Mouse (Mus musculus) hindbrain, embryonic 14.5 days (tissue): ENCODE results near the gene Efr3b. TPM values are rescaled to one million over a fixed set of nuclear protein-coding genes. Genes with fewer than 3 reads are reported as not detected.
A peak's percentile ranks its signal among the peaks of the same experiment; 100 is the strongest.

ENCODE experiments used
- ATAC-seq: fragments of 200-750 bp; cut with Nextera tagmentation; 2 replicates; pipeline ENCODE4 v1.8.0; 2017; ENCODE audit warnings: moderate number of reproducible peaks, mild to moderate bottlenecking, moderate TSS enrichment, moderate library complexity; ENCODE audit not compliant: low FRiP score
- DNase-seq: peaks from one replicate; pipeline ENCODE4 v3.0.0-alpha.2; 2015; ENCODE audit warnings: low spot score
- H3K27ac ChIP-seq: fragments of 300-500 bp; sonication (generic); 2 replicates; pipeline ENCODE4 v1.5.1; 2014; ENCODE audit warnings: mild to moderate bottlenecking, moderate library complexity
- H3K27me3 ChIP-seq: fragments of 300-500 bp; sonication (generic); 2 replicates; pipeline ENCODE4 v1.6.1; 2014; ENCODE audit warnings: mild to moderate bottlenecking, low read length, mixed read lengths; ENCODE audit not compliant: control insufficient read depth, insufficient read depth
- H3K36me3 ChIP-seq: fragments of 300-500 bp; sonication (generic); replicated peaks from 2 replicates; pipeline ENCODE4 v1.6.1; 2014; ENCODE audit not compliant: control insufficient read depth, insufficient read depth
- H3K4me1 ChIP-seq: fragments of 300-500 bp; sonication (generic); replicated peaks from 2 replicates; pipeline ENCODE4 v1.6.1; 2014; ENCODE audit warnings: antibody characterized with exemption, low read length, mixed read lengths; ENCODE audit not compliant: control insufficient read depth, insufficient read depth
- H3K4me2 ChIP-seq: fragments of 300-500 bp; sonication (generic); replicated peaks from 2 replicates; pipeline ENCODE4 v1.6.1; 2014; ENCODE audit warnings: mild to moderate bottlenecking, moderate library complexity
- H3K4me3 ChIP-seq: fragments of 300-500 bp; sonication (generic); replicated peaks from 2 replicates; pipeline ENCODE4 v1.5.1; 2014; ENCODE audit warnings: mild to moderate bottlenecking, low read length
- H3K9ac ChIP-seq: fragments of 300-500 bp; sonication (generic); 2 replicates; pipeline ENCODE4 v1.6.1; 2014
- H3K9me3 ChIP-seq: fragments of 300-500 bp; sonication (generic); 2 replicates; pipeline ENCODE4 v1.6.1; 2016; ENCODE audit warnings: low read length; ENCODE audit not compliant: control insufficient read depth
- WGBS: fragments of 180-500 bp; shearing (Covaris S2); extraction: QIAGEN DNeasy Blood & Tissue Kit; methylation state at CpG from one replicate; pipeline ENCODE4 v1.1.7; 2014; 5-methylcytosine and 5-hydroxymethylcytosine counted together
- polyA plus RNA-seq: library from polyadenylated mRNA; unstranded; fragments of >200 nt; fragmentation: Nextera tagmentation; extraction: Ambion mirVana; gene quantifications from 2 replicates; pipeline ENCODE4 v1.2.1, GENCODE M21; 2014

Efr3b gene
- polyA plus RNA-seq, 1 experiment from 2014 or later = 35.9 TPM

- ATAC-seq = peak; percentile 25; the same call in 1 of the 2 replicates
- no peak overlapping the region for H3K4me3 ChIP-seq
- H3K4me2 ChIP-seq = no peak overlapping the region
- 39% methylated on average over 8 of the region's 8 CpGs for WGBS
- H3K9ac ChIP-seq = no peak overlapping the region
- no peak overlapping the region for H3K27ac ChIP-seq
- H3K9me3 ChIP-seq = no peaks in the 10 kb centered on the region
- no peaks in the 10 kb centered on the region for H3K27me3 ChIP-seq
- no peaks in the 10 kb centered on the region for H3K36me3 ChIP-seq
- no peak for DNase-seq
- H3K4me1 ChIP-seq = peaks cover 11% of the 10 kb centered on the region; the same call in 1 of the 2 replicates
Measured at GRCm38 (mm10) chr12:4020505-4020904, 18.2 kb downstream of the Efr3b start.

- Histone ChIP-seq H3K4me3 (no peak overlapping the region), H3K9ac (no peak overlapping the region), H3K36me3 (no peaks in the 10 kb centered on the region), H3K4me1 (peaks cover 9% of the 10 kb centered on the region; the same call in 1 of the 2 replicates), H3K27ac (peak overlapping the region; percentile 47; the same call in 1 of the 2 replicates), H3K9me3 (no peaks in the 10 kb centered on the region), H3K4me2 (no peak overlapping the region), H3K27me3 (no peaks in the 10 kb centered on the region)
- WGBS = 40% methylated on average over 7 of the region's 7 CpGs
- DNase-seq (no peak), ATAC-seq (no peak)
Measured at GRCm38 (mm10) chr12:4016321-4016720, 22.4 kb downstream of the Efr3b start.

GRCm38 (mm10) chr12:4015741-4016140 lies 23.0 kb downstream of the Efr3b start:
- H3K27ac ChIP-seq = 0 out of 2 replicates have a peak overlapping the region, but pooled peaks have one; percentile 47
- no peaks in the 10 kb centered on the region for H3K27me3 ChIP-seq
- ATAC-seq (no peak), DNase-seq (no peak)
- H3K9me3 ChIP-seq = no peaks in the 10 kb centered on the region
- peaks cover 9% of the 10 kb centered on the region; the same call in 1 of the 2 replicates for H3K4me1 ChIP-seq
- H3K4me2 ChIP-seq = no peak overlapping the region
- H3K36me3 ChIP-seq = no peaks in the 10 kb centered on the region
- WGBS = 80% methylated on average over 4 of the region's 4 CpGs
- no peak overlapping the region for H3K9ac ChIP-seq
- no peak overlapping the region for H3K4me3 ChIP-seq

- ATAC-seq = no peak
- no peaks in the 10 kb centered on the region for H3K36me3 ChIP-seq
- WGBS = 64% methylated on average over 7 of the region's 7 CpGs
- H3K27ac ChIP-seq = no peak overlapping the region
- no peaks in the 10 kb centered on the region for H3K9me3 ChIP-seq
- H3K4me2 ChIP-seq = no peak overlapping the region
- no peak overlapping the region for H3K4me3 ChIP-seq
- no peak for DNase-seq
- no peak overlapping the region for H3K9ac ChIP-seq
- H3K27me3 ChIP-seq = no peaks in the 10 kb centered on the region
- peaks cover 9% of the 10 kb centered on the region; the same call in 1 of the 2 replicates for H3K4me1 ChIP-seq
Measured at GRCm38 (mm10) chr12:4015255-4015654, 23.5 kb downstream of the Efr3b start.

- H3K27ac ChIP-seq = no peak overlapping the region
- ATAC-seq = no peak
- H3K4me2 ChIP-seq = no peak overlapping the region
- WGBS = 90% methylated on average over 5 of the region's 5 CpGs
- no peaks in the 10 kb centered on the region for H3K36me3 ChIP-seq
- H3K4me1 ChIP-seq = peaks cover 30% of the 10 kb centered on the region
- no peaks in the 10 kb centered on the region for H3K9me3 ChIP-seq
- no peak for DNase-seq
- H3K9ac ChIP-seq = no peak overlapping the region
- H3K27me3 ChIP-seq = no peaks in the 10 kb centered on the region
- H3K4me3 ChIP-seq = no peak overlapping the region
Measured at GRCm38 (mm10) chr12:4011715-4012114, 27.0 kb downstream of the Efr3b start.

GRCm38 (mm10) chr12:4011301-4011700 lies 27.4 kb downstream of the Efr3b start:
- DNase-seq (no peak), ATAC-seq (no peak)
- Histone ChIP-seq H3K4me3 (no peak overlapping the region), H3K9ac (no peak overlapping the region), H3K9me3 (no peaks in the 10 kb centered on the region), H3K27me3 (no peaks in the 10 kb centered on the region), H3K27ac (no peak overlapping the region), H3K4me1 (peaks cover 32% of the 10 kb centered on the region), H3K4me2 (no peak overlapping the region), H3K36me3 (no peaks in the 10 kb centered on the region)
- 85% methylated on average over 4 of the region's 4 CpGs for WGBS

- WGBS = 46% methylated on average over 12 of the region's 12 CpGs
- Histone ChIP-seq H3K9me3 (no peaks in the 10 kb centered on the region), H3K4me1 (peaks cover 30% of the 10 kb centered on the region), H3K4me3 (no peak overlapping the region), H3K36me3 (no peaks in the 10 kb centered on the region), H3K4me2 (0 out of 2 replicates have a peak overlapping the region, but pooled peaks have one; percentile 2), H3K9ac (no peak overlapping the region), H3K27me3 (no peaks in the 10 kb centered on the region), H3K27ac (peak overlapping the region; percentile 41; the same call in 1 of the 2 replicates)
- ATAC-seq (peak; percentile 58; the same call in 1 of the 2 replicates), DNase-seq (no peak)
Measured at GRCm38 (mm10) chr12:4008731-4009130, 30.0 kb downstream of the Efr3b start.

GRCm38 (mm10) chr12:4007766-4008165 lies 30.9 kb downstream of the Efr3b start:
- Histone ChIP-seq H3K9me3 (no peaks in the 10 kb centered on the region), H3K4me1 (peaks cover 30% of the 10 kb centered on the region), H3K9ac (no peak overlapping the region), H3K4me3 (no peak overlapping the region), H3K27ac (no peak overlapping the region), H3K27me3 (no peaks in the 10 kb centered on the region), H3K4me2 (no peak overlapping the region), H3K36me3 (no peaks in the 10 kb centered on the region)
- WGBS = 64% methylated on average over 4 of the region's 4 CpGs
- no peak for DNase-seq
- ATAC-seq = no peak

GRCm38 (mm10) chr12:4007181-4007580 lies 31.5 kb downstream of the Efr3b start:
- peaks cover 30% of the 10 kb centered on the region for H3K4me1 ChIP-seq
- H3K4me2 ChIP-seq = no peak overlapping the region
- H3K27me3 ChIP-seq = no peaks in the 10 kb centered on the region
- no peak for DNase-seq
- no peak for ATAC-seq
- no peaks in the 10 kb centered on the region for H3K9me3 ChIP-seq
- H3K9ac ChIP-seq = no peak overlapping the region
- H3K27ac ChIP-seq = peak overlapping the region; percentile 71
- no peak overlapping the region for H3K4me3 ChIP-seq
- H3K36me3 ChIP-seq = no peaks in the 10 kb centered on the region
- WGBS = 54% methylated on average over 4 of the region's 4 CpGs

GRCm38 (mm10) chr12:4006079-4006478 lies 32.6 kb downstream of the Efr3b start:
- no peak overlapping the region for H3K4me3 ChIP-seq
- DNase-seq (no peak), ATAC-seq (peak; percentile 37; the same call in 1 of the 2 replicates)
- WGBS = 72% methylated on average over 7 of the region's 7 CpGs
- H3K27ac ChIP-seq = peak overlapping the region; percentile 2; the same call in 1 of the 2 replicates
- no peak overlapping the region for H3K4me2 ChIP-seq
- peaks cover 30% of the 10 kb centered on the region for H3K4me1 ChIP-seq
- no peak overlapping the region for H3K9ac ChIP-seq
- no peaks in the 10 kb centered on the region for H3K9me3 ChIP-seq
- H3K36me3 ChIP-seq = no peaks in the 10 kb centered on the region
- no peaks in the 10 kb centered on the region for H3K27me3 ChIP-seq
